Mouse (Mus musculus) layer of hippocampus, adult 9-11 months (tissue): Measurements from ENCODE around the gene Mypop.

Experiments used
- DNase-seq: peaks from one replicate; pipeline ENCODE4 v3.0.0; 2022

Gene Mypop

DNA sequence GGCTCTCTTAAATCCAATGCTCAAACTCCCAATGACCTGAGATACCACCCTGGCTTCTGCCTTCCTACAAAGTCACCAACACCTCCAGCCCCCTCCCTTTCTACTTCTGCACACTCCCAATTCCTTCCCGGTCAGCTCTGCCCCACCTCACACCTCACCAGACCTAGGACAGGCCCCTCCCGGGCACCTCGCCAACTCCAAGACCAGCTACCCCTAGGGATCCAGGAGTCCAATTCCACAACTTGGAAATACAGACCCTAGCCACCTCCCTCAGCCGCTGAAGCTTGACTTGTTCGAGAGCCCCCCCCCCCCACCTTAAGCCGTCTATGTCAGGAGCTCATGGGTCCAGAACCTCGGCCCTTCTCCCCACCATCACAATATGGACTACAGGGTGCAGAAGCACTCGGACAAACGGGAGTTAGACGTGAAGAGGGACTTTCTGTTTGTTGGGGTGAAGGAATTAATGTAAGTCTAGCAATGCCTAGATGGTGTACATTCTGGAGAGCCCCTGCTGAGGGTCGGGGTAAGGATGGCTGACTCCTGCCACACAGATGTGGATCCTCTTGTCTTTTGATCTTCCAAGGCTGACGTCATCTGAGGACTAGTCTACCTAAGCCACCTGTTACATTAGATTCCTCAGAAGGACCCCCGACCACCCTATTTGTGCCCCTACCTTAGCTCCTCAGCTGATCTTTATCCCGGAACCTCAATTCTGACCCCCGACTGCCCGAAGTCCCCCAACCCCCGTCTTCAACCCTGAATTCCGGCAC is 31.3 kb downstream of the Mypop start:
- DNase-seq, result no peak

DNA sequence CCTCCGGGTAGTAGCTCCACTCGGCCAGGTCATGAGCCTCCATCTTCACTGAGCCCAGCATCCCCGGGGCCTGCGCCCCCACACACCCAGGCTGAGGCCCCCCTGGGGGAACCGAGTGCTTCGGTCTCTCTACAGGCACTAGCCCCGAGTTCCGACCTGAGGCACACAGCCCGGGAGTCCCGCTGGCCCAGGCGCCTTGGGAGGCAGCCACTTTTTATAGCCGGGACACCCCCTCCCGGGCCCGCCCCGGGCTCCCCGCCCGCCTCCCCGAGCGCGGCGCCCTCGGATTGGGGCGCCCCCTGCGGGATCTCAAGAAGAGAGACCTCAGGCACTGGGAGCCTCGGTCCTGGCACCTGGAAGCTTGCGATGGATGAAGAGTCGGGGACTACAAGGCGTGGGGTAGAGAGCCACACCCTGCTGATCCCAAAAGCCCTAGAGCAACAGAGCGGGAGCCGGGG is 32.3 kb downstream of the Mypop start, which contains the start of gene Foxa3:
Gene Foxa3, minus strand, starts transcription at position 182 of the 458 bp plus-strand sequence.
- DNase-seq, result no peak

DNA sequence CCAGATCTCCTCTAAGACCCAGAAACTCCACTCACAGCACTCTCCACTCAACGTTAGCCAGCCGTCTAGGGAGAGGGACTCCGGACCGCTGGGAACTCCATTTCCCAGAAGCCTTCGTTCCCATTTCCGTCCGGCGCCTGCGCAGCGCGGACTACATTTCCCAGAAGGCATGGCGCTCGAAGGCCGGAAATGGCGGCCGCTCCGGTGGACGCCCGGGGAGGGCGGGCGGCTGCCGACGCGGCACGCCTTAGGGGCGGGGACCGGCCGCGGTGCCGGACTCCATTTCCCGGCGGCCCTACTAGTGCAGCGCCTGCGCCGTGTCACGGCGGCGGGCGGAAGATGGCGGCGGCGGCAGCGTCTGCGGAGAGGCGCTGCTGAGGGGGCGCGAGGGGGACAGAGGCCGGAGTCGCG is 33.1 kb downstream of the Mypop start, which contains the start of gene Sympk:
Gene Sympk, plus strand, starts transcription at position 282 of the 411 bp plus-strand sequence.
- DNase-seq, result peak; percentile 96

DNA sequence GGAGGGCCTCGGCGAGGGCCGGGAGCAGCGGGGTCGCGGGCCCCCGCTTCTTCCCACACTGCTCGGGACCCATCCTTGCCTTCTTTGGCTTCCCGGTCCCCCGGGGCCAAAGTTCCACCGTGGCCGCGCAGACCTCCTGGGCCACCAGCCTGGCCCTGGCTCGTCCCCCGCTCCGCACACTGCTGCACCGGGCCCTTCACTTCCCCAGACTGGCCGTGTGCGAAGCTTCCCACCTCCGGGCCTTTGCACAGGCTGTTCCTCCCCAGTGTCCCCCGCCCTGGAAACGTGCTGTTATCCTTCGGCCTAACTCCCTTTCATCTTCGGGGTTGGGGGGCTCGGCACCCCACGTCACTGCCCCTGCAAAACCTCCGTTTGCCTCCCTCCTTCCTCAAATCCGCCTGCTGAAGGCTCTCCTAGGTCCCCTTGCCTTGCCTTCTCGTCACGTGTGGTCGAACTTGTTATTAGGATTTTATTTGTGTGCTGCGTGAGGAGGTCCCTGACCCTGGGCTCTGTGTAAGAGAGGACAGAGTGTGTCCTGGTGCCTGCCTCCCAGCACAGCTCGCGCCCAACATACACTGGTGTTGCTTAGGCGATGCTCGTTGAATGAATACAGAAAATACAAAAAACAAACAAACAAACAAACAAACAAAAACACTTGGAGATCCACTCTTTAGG is 33.7 kb downstream of the Mypop start:
- DNase-seq, result no peak

DNA sequence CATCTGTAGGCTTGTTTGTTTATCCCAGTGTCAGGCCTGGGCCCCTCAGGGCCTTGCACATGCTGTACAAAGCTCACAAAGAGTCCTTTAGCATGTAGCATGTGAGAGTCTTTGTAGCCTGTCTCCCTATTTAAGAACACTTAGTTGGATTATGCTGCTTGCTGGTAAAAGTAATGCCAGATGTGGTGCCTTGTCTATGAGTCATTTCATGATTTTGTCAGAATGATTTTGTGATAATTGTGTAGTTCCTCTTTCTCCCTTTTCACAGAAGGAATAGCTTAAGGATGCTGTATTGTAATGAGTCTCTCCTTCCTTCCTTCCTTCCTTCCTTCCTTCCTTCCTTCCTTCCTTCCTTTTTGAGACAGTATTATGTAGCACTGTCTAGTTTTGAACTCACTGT is 37.0 kb downstream of the Mypop start:
- no peak for DNase-seq

DNA sequence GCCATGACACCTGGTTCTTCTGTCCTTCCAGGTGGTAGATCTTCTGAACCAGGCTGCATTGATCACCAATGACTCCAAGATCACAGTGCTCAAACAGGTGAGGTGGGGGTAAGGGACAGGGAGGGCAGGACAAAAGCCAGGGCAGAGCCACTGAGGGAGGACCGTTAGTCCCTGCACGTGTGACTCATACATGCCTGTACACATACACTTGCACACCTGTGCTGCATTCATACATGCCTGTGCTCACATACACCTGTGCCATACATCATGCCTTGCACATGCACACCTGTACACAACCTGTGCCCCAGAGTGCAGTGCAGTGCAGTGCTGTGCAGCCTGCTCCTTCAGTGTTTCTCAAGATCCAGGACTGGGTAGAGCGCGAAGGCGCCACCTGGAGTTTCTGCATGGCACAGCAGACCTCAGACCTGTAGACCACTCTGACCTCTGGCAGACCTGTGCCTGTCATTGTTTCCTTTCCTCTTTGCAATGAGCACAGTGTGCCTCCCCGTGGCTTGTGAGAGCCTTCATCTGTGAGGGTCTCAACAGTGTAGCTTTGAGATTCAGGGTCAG is 38.1 kb downstream of the Mypop start:
- DNase-seq, result no peak

DNA sequence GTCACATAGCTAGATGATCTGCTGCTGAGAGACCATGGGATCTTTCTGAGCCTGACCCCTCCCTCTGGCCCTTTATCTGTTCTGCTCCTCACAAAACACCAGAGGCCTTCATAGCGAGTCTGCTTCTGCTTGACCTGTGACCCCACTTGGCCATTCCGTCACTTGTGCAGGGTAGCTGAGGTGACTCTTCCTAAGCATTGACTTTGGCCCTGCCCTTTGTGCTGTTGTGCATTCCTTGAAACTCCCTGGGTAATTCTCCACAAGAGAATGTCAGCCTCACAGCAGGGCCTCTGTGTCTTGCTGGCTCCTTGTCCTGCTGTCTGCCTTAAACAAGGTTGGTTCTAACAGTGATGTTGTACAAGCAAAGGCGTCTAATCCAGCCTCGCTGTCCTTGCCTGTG is 40.6 kb downstream of the Mypop start:
- no peak for DNase-seq

DNA sequence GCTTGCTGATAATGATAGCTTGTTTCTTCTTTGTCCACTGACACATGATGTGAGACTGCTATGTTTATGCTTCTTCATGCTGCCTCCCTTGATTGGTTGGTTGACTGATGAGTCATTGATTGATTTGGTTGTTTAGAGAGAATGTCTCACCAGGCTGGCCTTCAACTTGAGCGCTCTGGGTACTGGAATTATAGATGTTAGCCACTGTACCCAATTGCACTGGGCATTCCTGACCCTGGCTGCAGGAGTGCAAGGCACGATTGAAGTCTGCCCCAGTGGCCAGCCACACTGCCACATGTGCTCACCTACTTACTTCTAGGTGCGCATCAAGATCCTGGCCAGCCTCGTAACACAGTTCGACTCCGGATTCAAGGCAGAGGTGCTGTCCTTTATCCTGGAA is 53.6 kb downstream of the Mypop start:
- no peak for DNase-seq

DNA sequence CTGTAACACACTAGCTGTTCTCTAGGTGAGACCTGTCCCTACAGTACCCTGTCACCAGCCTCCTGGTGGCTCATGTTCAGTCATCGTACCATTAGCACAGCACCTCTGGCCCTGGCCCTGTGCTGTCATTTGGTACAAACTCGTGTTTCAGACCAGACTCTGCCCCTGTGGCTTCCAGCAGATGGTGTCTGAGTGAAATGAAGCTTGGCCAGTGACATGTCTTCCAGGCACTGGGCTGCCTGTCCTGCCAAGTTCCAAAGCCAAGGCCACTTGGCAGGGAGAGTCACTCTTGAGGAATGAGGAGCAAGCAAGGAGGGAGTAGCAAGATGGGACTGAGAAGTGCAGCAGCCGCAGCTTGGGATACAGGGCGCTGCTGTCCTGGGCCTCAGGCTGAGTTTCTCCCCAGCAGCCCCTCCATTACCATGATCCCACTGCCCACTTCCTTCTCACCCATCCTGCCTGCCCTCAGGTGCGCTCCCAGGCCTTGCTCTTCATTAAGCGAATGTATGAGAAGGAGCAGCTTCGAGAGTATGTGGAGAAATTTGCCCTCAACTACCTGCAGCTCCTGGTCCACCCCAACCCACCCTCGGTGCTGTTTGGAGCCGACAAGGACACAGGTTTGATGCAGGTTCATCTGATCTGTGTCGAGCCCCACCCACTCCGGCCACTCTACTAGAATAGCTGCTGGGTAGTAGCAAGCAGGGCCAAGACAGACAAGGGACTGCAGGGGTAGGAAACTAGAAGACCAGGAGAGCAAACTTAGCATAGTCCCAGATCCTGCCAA is 55.4 kb downstream of the Mypop start:
- DNase-seq, result no peak

DNA sequence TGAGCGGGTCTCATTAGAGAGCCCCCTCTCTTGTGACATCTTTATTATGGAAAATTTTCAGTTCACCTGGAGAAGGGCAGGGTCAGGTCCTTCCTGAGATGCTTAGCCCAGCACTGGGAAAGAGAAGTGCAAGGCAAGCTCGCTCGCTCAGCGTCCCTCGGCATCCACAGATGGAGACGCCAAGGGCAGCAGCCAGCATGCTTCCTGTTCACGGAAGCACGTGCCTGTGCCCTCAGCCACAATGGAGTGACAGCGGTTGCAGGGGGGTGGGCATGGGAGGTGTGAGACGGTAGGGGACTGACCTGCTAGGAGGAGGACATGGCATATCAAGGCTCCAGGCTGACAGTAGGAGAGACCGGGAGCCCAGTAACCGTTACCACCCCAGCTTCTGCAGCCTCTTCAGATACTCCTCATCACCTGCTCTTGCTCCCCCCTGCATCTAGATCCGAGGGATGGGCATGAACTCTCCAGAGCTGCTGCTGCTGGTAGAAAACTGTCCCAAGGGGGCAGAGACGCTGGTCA is 57.0 kb downstream of the Mypop start:
- DNase-seq, result no peak

DNA sequence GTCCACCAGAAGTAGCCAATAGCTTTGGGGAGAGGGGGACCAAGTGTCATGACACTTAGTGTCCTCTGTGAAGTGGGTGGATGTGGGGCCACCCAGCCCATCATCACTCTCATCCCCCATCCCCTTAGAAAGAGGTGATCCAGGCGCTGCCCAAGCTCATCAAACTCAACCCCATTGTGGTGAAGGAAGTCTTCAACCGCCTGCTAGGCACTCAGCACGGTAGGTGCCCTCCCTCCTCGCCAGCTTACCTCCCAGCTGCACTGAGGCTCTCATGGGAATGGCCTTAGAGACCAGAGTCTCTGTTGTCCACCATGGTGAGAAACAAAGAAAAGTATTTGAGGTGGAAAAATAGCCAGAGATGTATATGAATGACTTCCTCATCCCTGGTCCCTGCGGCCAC is 58.2 kb downstream of the Mypop start:
- no peak for DNase-seq

DNA sequence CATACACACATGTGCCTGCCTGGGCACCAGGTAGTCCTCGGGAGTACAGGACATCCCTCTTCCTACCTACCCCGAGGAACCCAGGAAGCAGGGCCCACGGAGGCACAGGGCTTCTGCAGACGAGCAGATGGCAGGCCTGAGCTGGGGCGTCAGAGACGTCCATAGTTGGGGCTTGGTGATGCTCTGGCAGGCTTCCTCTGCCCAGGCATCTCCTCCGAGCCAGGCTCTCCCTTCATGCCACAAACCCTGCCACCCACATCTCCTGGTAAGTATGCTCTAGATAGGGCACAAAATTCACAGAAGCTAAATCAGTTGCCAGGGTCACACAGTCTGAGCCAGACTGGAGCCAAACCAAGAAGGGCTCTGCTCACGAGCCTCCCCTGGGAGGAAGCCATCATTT is 59.1 kb downstream of the Mypop start:
- DNase-seq, result no peak

DNA sequence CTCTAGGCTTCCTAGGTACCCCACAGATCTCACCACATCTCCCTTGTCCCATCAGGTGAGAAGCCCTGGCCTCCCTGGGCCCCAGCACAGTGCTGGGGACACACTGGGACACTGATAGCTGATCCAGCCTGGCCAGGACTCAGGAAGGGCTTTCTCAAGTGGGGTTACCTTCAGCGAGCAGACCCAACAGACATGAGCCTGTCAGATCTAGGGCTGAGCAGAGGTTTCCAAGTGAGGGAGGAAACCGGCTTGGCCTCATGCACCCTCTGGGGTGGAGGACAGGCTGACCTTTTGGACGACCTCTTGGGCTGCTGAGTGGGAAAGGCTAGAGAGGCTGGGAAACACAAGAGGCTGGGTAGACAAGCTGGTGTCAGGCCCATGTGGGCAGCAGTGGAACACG is 60.1 kb downstream of the Mypop start:
- DNase-seq, result no peak
